Mouse (Mus musculus): ENCODE results near the gene Ppp1cc.

The Ppp1cc gene

GRCm38 (mm10) chr5:122157827-122158381, at the start of gene Ppp1cc:
Gene Ppp1cc (plus strand): TSS chr5:122158278.
- peak; percentile 85 to 89 for DNase-seq (ENCODE audit: low spot score in 2 of 2)

GRCm38 (mm10) chr5:122109325-122110060, 48.6 kb upstream of the Ppp1cc start:
- DNase-seq (ENCODE audit: low spot score in 2 of 2), result no peak

GRCm38 (mm10) chr5:122110625-122111024, 47.5 kb upstream of the Ppp1cc start:
- DNase-seq (ENCODE audit: low spot score in 2 of 2), result no peak

- no peak for DNase-seq (ENCODE audit: low spot score in 2 of 2)
These were observed 46.8 kb upstream of the Ppp1cc start for GRCm38 (mm10) chr5:122111091-122111932.

- no peak for DNase-seq (ENCODE audit: low spot score in 2 of 2)
These were observed 46.2 kb upstream of the Ppp1cc start for GRCm38 (mm10) chr5:122111933-122112248.

- DNase-seq (ENCODE audit: low spot score in 2 of 2), result no peak
These were observed 44.6 kb upstream of the Ppp1cc start for GRCm38 (mm10) chr5:122113450-122113849.

- DNase-seq (ENCODE audit: low spot score in 2 of 2), result peak in 1 of 2 experiments; percentile 45
These were observed 43.9 kb upstream of the Ppp1cc start for GRCm38 (mm10) chr5:122114176-122114575.

- DNase-seq (ENCODE audit: low spot score in 2 of 2), result no peak
These were observed 42.8 kb upstream of the Ppp1cc start for GRCm38 (mm10) chr5:122115266-122115763.

GRCm38 (mm10) chr5:122116243-122116642, 41.8 kb upstream of the Ppp1cc start:
- DNase-seq (ENCODE audit: low spot score in 2 of 2), result no peak

- DNase-seq (ENCODE audit: low spot score in 2 of 2), result no peak
These were observed 32.8 kb upstream of the Ppp1cc start for GRCm38 (mm10) chr5:122125211-122125760.

GRCm38 (mm10) chr5:122129068-122129655, 28.9 kb upstream of the Ppp1cc start:
- DNase-seq (ENCODE audit: low spot score in 2 of 2), result peak; percentile 41 to 59

GRCm38 (mm10) chr5:122130341-122130998, 27.6 kb upstream of the Ppp1cc start:
- DNase-seq (ENCODE audit: low spot score in 2 of 2), result peak in 1 of 2 experiments; percentile 44

GRCm38 (mm10) chr5:122131076-122132051, 26.7 kb upstream of the Ppp1cc start:
- DNase-seq (ENCODE audit: low spot score in 2 of 2), result peak; percentile 76 to 83

- no peak for DNase-seq (ENCODE audit: low spot score in 2 of 2)
These were observed 25.7 kb upstream of the Ppp1cc start for GRCm38 (mm10) chr5:122132167-122133049.

- DNase-seq (ENCODE audit: low spot score in 2 of 2), result no peak
These were observed 25.1 kb upstream of the Ppp1cc start for GRCm38 (mm10) chr5:122133050-122133389.

- DNase-seq (ENCODE audit: low spot score in 2 of 2), result no peak
These were observed 23.4 kb upstream of the Ppp1cc start for GRCm38 (mm10) chr5:122134395-122135289.

GRCm38 (mm10) chr5:122135290-122135882, 22.7 kb upstream of the Ppp1cc start:
- DNase-seq (ENCODE audit: low spot score in 2 of 2), result no peak
